Mouse (Mus musculus): ENCODE measurements around the gene Olfr437.

DNA sequence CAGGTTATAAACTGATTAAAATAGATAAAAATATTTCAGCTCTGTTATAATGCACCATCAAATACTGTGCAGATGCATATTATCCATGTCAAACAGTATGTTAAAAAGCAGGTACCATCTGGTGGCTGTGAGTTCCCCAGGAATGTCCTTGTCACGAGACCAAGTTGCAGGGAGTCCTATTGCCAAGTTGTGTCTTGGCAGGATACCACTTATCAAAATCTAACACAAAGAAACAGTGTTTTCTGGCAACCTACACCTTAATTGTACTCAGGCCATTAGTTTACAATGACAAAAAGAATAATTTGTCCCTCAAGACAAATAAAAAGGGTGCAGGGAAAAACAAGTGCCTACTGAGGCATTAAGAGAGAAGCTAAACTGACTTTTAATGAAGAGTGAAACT, 3.6 kb upstream of the Olfr437 start:
- TF ChIP-seq POLR2A (IDR thresholded peaks at IDR 0.05; ENCODE audit: low read depth, low read length), result no peak
- TF ChIP-seq CTCF (IDR thresholded peaks at IDR 0.05; ENCODE audit: extremely low read depth, insufficient read length, insufficient replicate concordance, low read depth, low read length), result no peak
